Mouse (Mus musculus) small intestine, adult 2 months (tissue): ENCODE data around the gene Gm6034.
"Not testable (repeated sequence)": the region's sequence is repeated elsewhere in the genome, so short reads cannot be mapped to it uniquely, and the experiment has no call there.

Experiments used
- CTCF ChIP-seq: fragments of 200-500 bp; IDR thresholded peaks from 2 replicates; pipeline ENCODE4 v1.5.1; 2012; ENCODE audit warnings: low read depth, mild to moderate bottlenecking, control low read depth, inconsistent platforms, low read length, moderate library complexity, mixed read lengths; ENCODE audit not compliant: insufficient replicate concordance, insufficient read length; ENCODE audit errors: extremely low read depth
- POLR2A ChIP-seq: fragments of 200-500 bp; IDR thresholded peaks from 2 replicates; pipeline ENCODE4 v1.6.1; 2012; ENCODE audit warnings: low read depth, mild to moderate bottlenecking, control low read depth, inconsistent platforms, low read length, moderate library complexity

DNA sequence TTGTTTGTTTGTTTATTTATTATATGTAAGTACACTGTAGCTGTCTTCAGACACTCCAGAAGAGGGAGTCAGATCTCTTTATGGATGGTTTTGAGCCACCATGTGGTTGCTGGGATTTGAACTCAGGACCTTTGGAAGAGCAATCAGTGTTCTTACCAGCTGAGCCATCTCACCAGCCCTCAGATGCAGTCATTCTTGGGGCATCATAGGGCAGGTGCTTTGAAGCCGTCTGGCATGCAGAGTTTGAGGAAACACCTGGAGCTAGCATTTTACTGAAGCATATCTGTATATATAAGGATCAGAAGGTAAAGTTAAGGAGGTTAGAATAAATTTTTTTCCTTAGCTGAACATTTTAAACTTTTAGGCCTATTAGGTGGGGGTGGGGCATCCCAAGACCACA, 43.2 kb downstream of the Gm6034 start:
- TF ChIP-seq CTCF, POLR2A: not testable (repeated sequence)
